ENCODE assay signal across 14 mouse cellular contexts in genomic region chr12:86582076-86582475, GRCm38 (mm10).
"Had no signal": no experiment of that assay in that cellular context is flagged by ENCODE, and none has a peak within 500 bp of the region (broad histone marks: within the 10 kb centered on the region; RNA-seq: fewer than 3 reads in every experiment).

No protein-coding gene starts in this region.

- H3K27me3 ChIP-seq: limb, embryonic 13.5 days; neural tube, embryonic 15.5 days had no signal

- H3K27ac ChIP-seq: limb, embryonic 13.5 days; liver, embryonic 14.5 days; midbrain, embryonic 10.5 days; neural tube, embryonic 15.5 days; stomach, postnatal 0 days had no signal

- H3K9me3 ChIP-seq: limb, embryonic 13.5 days; midbrain, embryonic 10.5 days; neural tube, embryonic 15.5 days had no signal

- H3K4me3 ChIP-seq: limb, embryonic 13.5 days; midbrain, embryonic 10.5 days; myocyte; neural tube, embryonic 15.5 days had no signal

- DNase-seq: kidney, adult 11 months; left cerebral cortex, postnatal 4 days; lung, adult 18-20 months; lung, postnatal 4 days; midbrain, embryonic 14.5 days; right cerebral cortex, adult 18-20 months; right cerebral cortex, postnatal 25 days; thymus, postnatal 4 days had no signal

- H3K4me1 ChIP-seq: limb, embryonic 13.5 days; midbrain, embryonic 10.5 days had no signal

- H3K36me3 ChIP-seq: limb, embryonic 13.5 days; midbrain, embryonic 10.5 days; neural tube, embryonic 15.5 days had no signal

- H3K9ac ChIP-seq: limb, embryonic 13.5 days; liver, embryonic 14.5 days; neural tube, embryonic 15.5 days had no signal

- H3K4me2 ChIP-seq: limb, embryonic 13.5 days; neural tube, embryonic 15.5 days had no signal
